8 mouse cellular contexts compared by ENCODE assay signal in genomic region chr17:74295026-74295970, GRCm38 (mm10). TPM values are rescaled to one million over a fixed set of nuclear protein-coding genes. Genes with fewer than 3 reads are reported as not detected.
DNase-seq lines count a peak whose midpoint lies in the region; ATAC-seq lines count a peak whose summit lies in the region.

Gene Memo1 (minus strand): TSS chr17:74295521.

- H3K4me3 ChIP-seq in intestine, embryonic 16.5 days (ENCODE audit: low read length): peak within 1 kb of the TSS; percentile 95
- peak within 1 kb of the TSS; percentile 91 for H3K4me3 ChIP-seq in midbrain, embryonic 11.5 days (ENCODE audit: low read depth, low read length)

- WGBS in intestine, embryonic 16.5 days: under 1% methylated on average over 53 of the region's 110 CpGs
- under 1% methylated on average over 58 of the region's 110 CpGs for WGBS in midbrain, embryonic 11.5 days

- H3K9ac ChIP-seq in intestine, embryonic 16.5 days (ENCODE audit: low read depth, low read length): peak within 1 kb of the TSS; percentile 95
- H3K9ac ChIP-seq in midbrain, embryonic 11.5 days (ENCODE audit: low read length): peak within 1 kb of the TSS; percentile 85

- peak within 1 kb of the TSS; percentile 80 for H3K4me2 ChIP-seq in intestine, embryonic 16.5 days (ENCODE audit: low read depth, low read length)
- H3K4me2 ChIP-seq in midbrain, embryonic 11.5 days: peak within 1 kb of the TSS; percentile 79

- H3K27ac ChIP-seq in intestine, embryonic 16.5 days (ENCODE audit: low read length): peak within 1 kb of the TSS; percentile 98
- peak within 1 kb of the TSS; percentile 94 for H3K27ac ChIP-seq in midbrain, embryonic 11.5 days (ENCODE audit: low read depth, low read length)

- no peaks in the 10 kb centered on the region for H3K9me3 ChIP-seq in intestine, embryonic 16.5 days (ENCODE audit: control insufficient read depth, low read length)
- H3K9me3 ChIP-seq in midbrain, embryonic 11.5 days (ENCODE audit: control insufficient read depth, low read length): no peaks in the 10 kb centered on the region

- intact Hi-C loops in left cerebral cortex, postnatal 4 days (cut with DNase I): no loop called here

- H3K27me3 ChIP-seq in intestine, embryonic 16.5 days (replicated peaks; ENCODE audit: control insufficient read depth, insufficient read depth, low read length): no peaks in the 10 kb centered on the region
- H3K27me3 ChIP-seq in midbrain, embryonic 11.5 days (ENCODE audit: control insufficient read depth, insufficient read depth, low read length): no peaks in the 10 kb centered on the region

- H3K4me1 ChIP-seq in intestine, embryonic 16.5 days (ENCODE audit: control insufficient read depth, insufficient read depth, low read length): peaks cover 12% of the 10 kb centered on the region
- peaks cover 13% of the 10 kb centered on the region for H3K4me1 ChIP-seq in midbrain, embryonic 11.5 days (ENCODE audit: control insufficient read depth, insufficient read depth, low read length)

- 0 out of 2 replicates have a peak, but pooled peaks cover 3% of the 10 kb centered on the region for H3K36me3 ChIP-seq in intestine, embryonic 16.5 days (ENCODE audit: control insufficient read depth, insufficient read depth, low read length)
- H3K36me3 ChIP-seq in midbrain, embryonic 11.5 days (ENCODE audit: control insufficient read depth, insufficient read depth, low read length): 0 out of 2 replicates have a peak, but pooled peaks cover 2% of the 10 kb centered on the region

- ATAC-seq in intestine, embryonic 16.5 days: peak; percentile 87
- ATAC-seq in midbrain, embryonic 11.5 days (ENCODE audit: low FRiP score): peak; percentile 93

- peak; percentile 84 for DNase-seq in adipocyte (ENCODE audit: low spot score)
- peak; percentile 72 for DNase-seq in embryo, embryonic 11.5 days (ENCODE audit: low read depth, low spot score)
- peak; percentile 75 to 86 for DNase-seq in gastrocnemius, postnatal 4 days (ENCODE audit: low spot score in 2 of 2)
- DNase-seq in left cerebral cortex, postnatal 4 days: peak; percentile 81
- peak; percentile 98 for DNase-seq in midbrain, embryonic 11.5 days (ENCODE audit: low spot score, missing footprints)
- DNase-seq in skeletal muscle tissue, adult 2 months (ENCODE audit: low read depth, low spot score): peak; percentile 66
- no peak for DNase-seq in c-Kit-positive CD71-positive TER-119-positive erythroid progenitor cells, embryonic 14.5 days (ENCODE audit: low spot score)

RNA-seq across cellular contexts. Expression of gene Memo1, which starts in this region (rescaled TPM):
- total RNA-seq in gastrocnemius, postnatal 4 days (2021): 10 to 100 TPM; 79.1 to 88.6 TPM
- polyA plus RNA-seq in intestine, embryonic 16.5 days (2015; fragmentation: Nextera tagmentation; extraction: Ambion mirVana): 63.6 and 70.2 TPM in 2 replicates
- 10 to 100 TPM; 72.2 to 80.8 TPM for total RNA-seq in left cerebral cortex, postnatal 4 days (2021)
- polyA plus RNA-seq in midbrain, embryonic 11.5 days (2014; fragmentation: Nextera tagmentation; extraction: Ambion mirVana): 85.9 and 90.2 TPM in 2 replicates
